Comparison of ENCODE assay signal across 8 mouse cellular contexts in the genomic region with DNA sequence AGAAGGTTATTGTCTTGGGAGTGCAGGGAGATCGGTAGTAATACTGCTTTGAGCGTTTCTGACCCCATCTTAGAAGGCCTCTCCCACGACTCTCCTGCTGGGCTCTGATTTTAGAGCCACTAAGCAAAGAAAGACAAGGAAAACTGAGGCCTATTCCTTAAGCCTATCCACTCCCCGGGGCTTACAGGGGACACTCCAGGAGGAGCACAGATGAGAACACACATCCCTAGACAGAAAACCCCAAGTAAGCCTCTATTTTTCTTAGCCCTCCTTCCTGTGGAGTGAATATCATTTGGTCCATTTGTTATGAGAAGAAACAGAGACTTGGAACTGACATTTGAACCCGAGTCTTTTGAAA.
DNase-seq lines count a peak whose midpoint lies in the region; ATAC-seq and TF ChIP-seq lines count a peak whose summit lies in the region.

No protein-coding gene starts in this region.

- peak overlapping the region; percentile 53 for H3K4me3 ChIP-seq in heart, embryonic 13.5 days
- peak overlapping the region; percentile 68 for H3K4me3 ChIP-seq in E14TG2a.4 (replicated peaks; ENCODE audit: low read length)
- H3K4me3 ChIP-seq in forebrain, embryonic 15.5 days = peak overlapping the region; percentile 43
- H3K4me3 ChIP-seq in liver, embryonic 14.5 days (ENCODE audit: insufficient read depth in 1 of 2, low read depth in 2 of 2, low read length in 2 of 2) = peak overlapping the region; percentile 39 to 66; a peak in 2 of 4 replicates

- no peak for TF ChIP-seq EP300 in liver, embryonic 14.5 days (IDR thresholded peaks at IDR 0.05; ENCODE audit: low read depth)

- H3K9ac ChIP-seq in heart, embryonic 13.5 days = peak overlapping the region; percentile 83
- H3K9ac ChIP-seq in forebrain, embryonic 15.5 days (replicated peaks) = peak overlapping the region; percentile 71
- no peak overlapping the region for H3K9ac ChIP-seq in liver, embryonic 14.5 days (replicated peaks)

- TF ChIP-seq CTCF in E14TG2a.4 (conservative IDR thresholded peaks at IDR 0.05; ENCODE audit: low read length) = no peak
- TF ChIP-seq CTCF in liver, embryonic 14.5 days (IDR thresholded peaks at IDR 0.05; ENCODE audit: low read depth) = no peak

- peak overlapping the region; percentile 88 for H3K27ac ChIP-seq in heart, embryonic 13.5 days (replicated peaks)
- H3K27ac ChIP-seq in forebrain, embryonic 15.5 days (replicated peaks) = peak overlapping the region; percentile 89
- H3K27ac ChIP-seq in liver, embryonic 14.5 days = no peak overlapping the region

- H3K36me3 ChIP-seq in heart, embryonic 13.5 days = no peaks in the 10 kb centered on the region
- no peaks in the 10 kb centered on the region for H3K36me3 ChIP-seq in E14TG2a.4 (ENCODE audit: insufficient read depth, low read length)
- no peaks in the 10 kb centered on the region for H3K36me3 ChIP-seq in forebrain, embryonic 15.5 days
- no peaks in the 10 kb centered on the region for H3K36me3 ChIP-seq in liver, embryonic 14.5 days (replicated peaks; ENCODE audit: control insufficient read depth, insufficient read depth, low read depth)

- no peak for DNase-seq in heart, postnatal 25 days (ENCODE audit: low spot score)
- no peak for DNase-seq in liver, embryonic 14.5 days (ENCODE audit: low read depth in 3 of 3, low spot score in 3 of 3)
- no peak for DNase-seq in adrenal gland, postnatal 36 days
- DNase-seq in right cerebral cortex, adult 2 months (ENCODE audit: low spot score in 2 of 2) = no peak
- DNase-seq in adrenal gland, postnatal 14 days = no peak

- intact Hi-C loops in heart, postnatal 25 days (cut with DNase I) = loop anchor here (2.0 to 10.0 kb wide), 4 partner anchors 98 to 1016 kb away; no protein-coding TSS in a partner anchor

- ATAC-seq in heart, embryonic 13.5 days (ENCODE audit: extremely low read depth, insufficient number of reproducible peaks, low FRiP score, low TSS enrichment) = no peak
- ATAC-seq in forebrain, embryonic 15.5 days (replicated peaks) = no peak
- ATAC-seq in liver, embryonic 14.5 days (ENCODE audit: insufficient read depth) = no peak

- no peaks in the 10 kb centered on the region for H3K27me3 ChIP-seq in heart, embryonic 13.5 days (replicated peaks)
- peaks cover 11% of the 10 kb centered on the region for H3K27me3 ChIP-seq in E14TG2a.4 (ENCODE audit: insufficient read depth, low read length)
- H3K27me3 ChIP-seq in forebrain, embryonic 15.5 days = no peaks in the 10 kb centered on the region
- no peaks in the 10 kb centered on the region for H3K27me3 ChIP-seq in liver, embryonic 14.5 days (ENCODE audit: control insufficient read depth, insufficient read depth, low read length)

- 15% methylated on average over 5 of the region's 5 CpGs for WGBS in heart, embryonic 13.5 days
- 4% methylated on average over 5 of the region's 5 CpGs for WGBS in forebrain, embryonic 15.5 days
- WGBS in liver, embryonic 14.5 days (ENCODE audit: insufficient replicate concordance) = 17% methylated on average over 5 of the region's 5 CpGs

- H3K4me1 ChIP-seq in heart, embryonic 13.5 days = peaks cover 12% of the 10 kb centered on the region; the same call in 1 of the 2 replicates
- peaks cover 16% of the 10 kb centered on the region for H3K4me1 ChIP-seq in E14TG2a.4 (replicated peaks; ENCODE audit: low read depth, low read length)
- peaks cover 30% of the 10 kb centered on the region for H3K4me1 ChIP-seq in forebrain, embryonic 15.5 days
- peaks cover 0 to 2% of the 10 kb centered on the region in 2 experiments; a peak in 1 of 4 replicates for H3K4me1 ChIP-seq in liver, embryonic 14.5 days (replicated peaks; ENCODE audit: control insufficient read depth in 2 of 2, insufficient read depth in 2 of 2, low read length in 1 of 2)

- peak overlapping the region; percentile 69 for H3K4me2 ChIP-seq in heart, embryonic 13.5 days
- peak overlapping the region; percentile 72 for H3K4me2 ChIP-seq in forebrain, embryonic 15.5 days (replicated peaks)
- peak overlapping the region; percentile 57 for H3K4me2 ChIP-seq in liver, embryonic 14.5 days (ENCODE audit: low read depth)

- no peaks in the 10 kb centered on the region for H3K9me3 ChIP-seq in heart, embryonic 13.5 days
- peaks cover 10% of the 10 kb centered on the region for H3K9me3 ChIP-seq in E14TG2a.4 (ENCODE audit: low read length)
- H3K9me3 ChIP-seq in forebrain, embryonic 15.5 days = no peaks in the 10 kb centered on the region
- H3K9me3 ChIP-seq in liver, embryonic 14.5 days (ENCODE audit: control insufficient read depth, low read length) = no peaks in the 10 kb centered on the region
